Mouse (Mus musculus): ENCODE measurements around the gene Coro2a.
"Not testable (repeated sequence)": the region's sequence is repeated elsewhere in the genome, so short reads cannot be mapped to it uniquely, and the experiment has no call there.

The Coro2a gene

GRCm38 (mm10) chr4:46613618-46614017 is 11.6 kb upstream of the Coro2a start:
- DNase-seq (ENCODE audit: low read depth): no peak

- peak; percentile 81 for DNase-seq (ENCODE audit: low read depth)
Measured at GRCm38 (mm10) chr4:46611181-46611580, 9.2 kb upstream of the Coro2a start.

- DNase-seq (ENCODE audit: low read depth): no peak
Measured at GRCm38 (mm10) chr4:46607601-46608000, 5.6 kb upstream of the Coro2a start.

GRCm38 (mm10) chr4:46605451-46605850 is 3.4 kb upstream of the Coro2a start:
- DNase-seq (ENCODE audit: low read depth): no peak

GRCm38 (mm10) chr4:46602704-46603103 is 702 bp upstream of the Coro2a start:
- no peak for DNase-seq (ENCODE audit: low read depth)

- DNase-seq (ENCODE audit: low read depth): no peak
Measured at GRCm38 (mm10) chr4:46601258-46601843, 651 bp downstream of the Coro2a start.

- DNase-seq (ENCODE audit: low read depth): no peak
Measured at GRCm38 (mm10) chr4:46600473-46601257, 1.3 kb downstream of the Coro2a start.

- DNase-seq (ENCODE audit: low read depth): not testable (repeated sequence)
Measured at GRCm38 (mm10) chr4:46599609-46600008, 2.4 kb downstream of the Coro2a start.

- DNase-seq (ENCODE audit: low read depth): no peak
Measured at GRCm38 (mm10) chr4:46598981-46599380, 3.0 kb downstream of the Coro2a start.

- no peak for DNase-seq (ENCODE audit: low read depth)
Measured at GRCm38 (mm10) chr4:46598111-46598510, 3.9 kb downstream of the Coro2a start.

- no peak for DNase-seq (ENCODE audit: low read depth)
Measured at GRCm38 (mm10) chr4:46597286-46597961, 4.6 kb downstream of the Coro2a start.

- DNase-seq (ENCODE audit: low read depth): no peak
Measured at GRCm38 (mm10) chr4:46596398-46596797, 5.6 kb downstream of the Coro2a start.

GRCm38 (mm10) chr4:46594131-46594530 is 7.9 kb downstream of the Coro2a start:
- DNase-seq (ENCODE audit: low read depth): no peak

GRCm38 (mm10) chr4:46593472-46593871 is 8.5 kb downstream of the Coro2a start:
- DNase-seq (ENCODE audit: low read depth): no peak

- no peak for DNase-seq (ENCODE audit: low read depth)
Measured at GRCm38 (mm10) chr4:46591833-46592520, 10.0 kb downstream of the Coro2a start.

GRCm38 (mm10) chr4:46590810-46591209 is 11.2 kb downstream of the Coro2a start:
- no peak for DNase-seq (ENCODE audit: low read depth)

GRCm38 (mm10) chr4:46589946-46590684 is 11.9 kb downstream of the Coro2a start:
- DNase-seq (ENCODE audit: low read depth): no peak

GRCm38 (mm10) chr4:46589151-46589550 is 12.9 kb downstream of the Coro2a start:
- no peak for DNase-seq (ENCODE audit: low read depth)

- no peak for DNase-seq (ENCODE audit: low read depth)
Measured at GRCm38 (mm10) chr4:46586473-46586872, 15.5 kb downstream of the Coro2a start.

GRCm38 (mm10) chr4:46585811-46586190 is 16.2 kb downstream of the Coro2a start:
- no peak for DNase-seq (ENCODE audit: low read depth)

- no peak for DNase-seq (ENCODE audit: low read depth)
Measured at GRCm38 (mm10) chr4:46585041-46585810, 16.8 kb downstream of the Coro2a start.

Measured in c-Kit-positive CD71-positive TER-119-negative erythroid progenitor cells, embryonic 14.5 days (primary cell).